Mouse (Mus musculus): ENCODE results near the gene Gm20388. TPM values are rescaled to one million over a fixed set of nuclear protein-coding genes. Genes with fewer than 3 reads are reported as not detected.
A peak's percentile ranks its signal among the peaks of the same experiment; 100 is the strongest.

Gene Gm20388
- polyA plus RNA-seq, 1 experiment from 2014 or later: not detected

- peaks cover 4% of the 10 kb centered on the region; the same call in 1 of the 2 replicates for H3K9me3 ChIP-seq (ENCODE audit: control insufficient read depth, low read length)
- no peak overlapping the region for H3K27ac ChIP-seq (ENCODE audit: low read depth, low read length)
- WGBS: 93% methylated on average over 2 of the region's 2 CpGs
- H3K9ac ChIP-seq (ENCODE audit: low read depth, low read length): no peak overlapping the region
- no peak overlapping the region for H3K4me2 ChIP-seq (replicated peaks; ENCODE audit: low read depth, low read length)
- H3K36me3 ChIP-seq (ENCODE audit: control insufficient read depth, insufficient read depth, low read length): no peaks in the 10 kb centered on the region
- H3K27me3 ChIP-seq (ENCODE audit: control insufficient read depth, insufficient read depth, low read length): no peaks in the 10 kb centered on the region
- H3K4me3 ChIP-seq (ENCODE audit: low read length): no peak overlapping the region
- no peak for ATAC-seq (ENCODE audit: low FRiP score, low TSS enrichment)
- peaks cover 9% of the 10 kb centered on the region for H3K4me1 ChIP-seq (ENCODE audit: control insufficient read depth, insufficient read depth, low read length)
These were observed 3222.3 kb downstream of the Gm20388 start for GRCm38 (mm10) chr8:123132953-123133352.

GRCm38 (mm10) chr8:123134149-123134713 lies 3223.6 kb downstream of the Gm20388 start:
- H3K9ac ChIP-seq (ENCODE audit: low read depth, low read length): no peak overlapping the region
- H3K9me3 ChIP-seq (ENCODE audit: control insufficient read depth, low read length): peaks cover 4% of the 10 kb centered on the region; the same call in 1 of the 2 replicates
- no peak overlapping the region for H3K4me3 ChIP-seq (ENCODE audit: low read length)
- H3K4me2 ChIP-seq (replicated peaks; ENCODE audit: low read depth, low read length): no peak overlapping the region
- H3K27ac ChIP-seq (ENCODE audit: low read depth, low read length): no peak overlapping the region
- 91% methylated on average over 11 of the region's 11 CpGs for WGBS
- no peak for ATAC-seq (ENCODE audit: low FRiP score, low TSS enrichment)
- no peaks in the 10 kb centered on the region for H3K36me3 ChIP-seq (ENCODE audit: control insufficient read depth, insufficient read depth, low read length)
- no peaks in the 10 kb centered on the region for H3K27me3 ChIP-seq (ENCODE audit: control insufficient read depth, insufficient read depth, low read length)
- H3K4me1 ChIP-seq (ENCODE audit: control insufficient read depth, insufficient read depth, low read length): peaks cover 15% of the 10 kb centered on the region

- 0 out of 2 replicates have a peak overlapping the region, but pooled peaks have one; percentile 24 for H3K27ac ChIP-seq (ENCODE audit: low read depth, low read length)
- no peak overlapping the region for H3K4me2 ChIP-seq (replicated peaks; ENCODE audit: low read depth, low read length)
- H3K4me3 ChIP-seq (ENCODE audit: low read length): no peak overlapping the region
- H3K27me3 ChIP-seq (ENCODE audit: control insufficient read depth, insufficient read depth, low read length): no peaks in the 10 kb centered on the region
- no peak overlapping the region for H3K9ac ChIP-seq (ENCODE audit: low read depth, low read length)
- 36% methylated on average over 7 of the region's 7 CpGs for WGBS
- H3K36me3 ChIP-seq (ENCODE audit: control insufficient read depth, insufficient read depth, low read length): no peaks in the 10 kb centered on the region
- peaks cover 4% of the 10 kb centered on the region; the same call in 1 of the 2 replicates for H3K9me3 ChIP-seq (ENCODE audit: control insufficient read depth, low read length)
- H3K4me1 ChIP-seq (ENCODE audit: control insufficient read depth, insufficient read depth, low read length): peaks cover 15% of the 10 kb centered on the region
- no peak for ATAC-seq (ENCODE audit: low FRiP score, low TSS enrichment)
These were observed 3224.8 kb downstream of the Gm20388 start for GRCm38 (mm10) chr8:123135406-123135805.

- no peak for ATAC-seq (ENCODE audit: low FRiP score, low TSS enrichment)
- WGBS: 58% methylated on average over 9 of the region's 9 CpGs
These were observed 3225.2 kb downstream of the Gm20388 start for GRCm38 (mm10) chr8:123135806-123136205.

GRCm38 (mm10) chr8:123136287-123136686 lies 3225.6 kb downstream of the Gm20388 start:
- no peak overlapping the region for H3K9ac ChIP-seq (ENCODE audit: low read depth, low read length)
- WGBS: 84% methylated on average over 9 of the region's 9 CpGs
- no peak for ATAC-seq (ENCODE audit: low FRiP score, low TSS enrichment)
- H3K4me1 ChIP-seq (ENCODE audit: control insufficient read depth, insufficient read depth, low read length): peaks cover 15% of the 10 kb centered on the region
- no peaks in the 10 kb centered on the region for H3K36me3 ChIP-seq (ENCODE audit: control insufficient read depth, insufficient read depth, low read length)
- no peaks in the 10 kb centered on the region for H3K27me3 ChIP-seq (ENCODE audit: control insufficient read depth, insufficient read depth, low read length)
- peaks cover 4% of the 10 kb centered on the region; the same call in 1 of the 2 replicates for H3K9me3 ChIP-seq (ENCODE audit: control insufficient read depth, low read length)
- no peak overlapping the region for H3K27ac ChIP-seq (ENCODE audit: low read depth, low read length)
- no peak overlapping the region for H3K4me2 ChIP-seq (replicated peaks; ENCODE audit: low read depth, low read length)
- H3K4me3 ChIP-seq (ENCODE audit: low read length): no peak overlapping the region

More at GRCm38 (mm10) chr8:123135806-123136205, 3225.2 kb downstream of the Gm20388 start:
- H3K4me1 ChIP-seq (ENCODE audit: control insufficient read depth, insufficient read depth, low read length): peaks cover 15% of the 10 kb centered on the region
- H3K4me3 ChIP-seq (ENCODE audit: low read length): no peak overlapping the region
- H3K4me2 ChIP-seq (replicated peaks; ENCODE audit: low read depth, low read length): no peak overlapping the region
- H3K9ac ChIP-seq (ENCODE audit: low read depth, low read length): no peak overlapping the region
- H3K27ac ChIP-seq (ENCODE audit: low read depth, low read length): 0 out of 2 replicates have a peak overlapping the region, but pooled peaks have one; percentile 24
- H3K36me3 ChIP-seq (ENCODE audit: control insufficient read depth, insufficient read depth, low read length): no peaks in the 10 kb centered on the region
- H3K27me3 ChIP-seq (ENCODE audit: control insufficient read depth, insufficient read depth, low read length): no peaks in the 10 kb centered on the region
- H3K9me3 ChIP-seq (ENCODE audit: control insufficient read depth, low read length): peaks cover 4% of the 10 kb centered on the region; the same call in 1 of the 2 replicates

GRCm38 (mm10) chr8:123137645-123138077 lies 3227.0 kb downstream of the Gm20388 start:
- Histone ChIP-seq H3K4me3 (ENCODE audit: low read length) (no peak overlapping the region), H3K27ac (ENCODE audit: low read depth, low read length) (peak overlapping the region; percentile 81), H3K36me3 (ENCODE audit: control insufficient read depth, insufficient read depth, low read length) (no peaks in the 10 kb centered on the region), H3K27me3 (ENCODE audit: control insufficient read depth, insufficient read depth, low read length) (no peaks in the 10 kb centered on the region), H3K4me2 (replicated peaks; ENCODE audit: low read depth, low read length) (no peak overlapping the region), H3K4me1 (ENCODE audit: control insufficient read depth, insufficient read depth, low read length) (peaks cover 19% of the 10 kb centered on the region), H3K9me3 (ENCODE audit: control insufficient read depth, low read length) (peaks cover 4% of the 10 kb centered on the region; the same call in 1 of the 2 replicates), H3K9ac (ENCODE audit: low read depth, low read length) (peak overlapping the region; percentile 2; the same call in 1 of the 2 replicates)
- peak; percentile 92 for ATAC-seq (ENCODE audit: low FRiP score, low TSS enrichment)
- WGBS: 5% methylated on average over 2 of the region's 2 CpGs

GRCm38 (mm10) chr8:123138741-123139140 lies 3228.1 kb downstream of the Gm20388 start:
- ATAC-seq (ENCODE audit: low FRiP score, low TSS enrichment): no peak
- Histone ChIP-seq H3K9ac (ENCODE audit: low read depth, low read length) (no peak overlapping the region), H3K4me3 (ENCODE audit: low read length) (no peak overlapping the region), H3K27me3 (ENCODE audit: control insufficient read depth, insufficient read depth, low read length) (no peaks in the 10 kb centered on the region), H3K4me2 (replicated peaks; ENCODE audit: low read depth, low read length) (no peak overlapping the region), H3K27ac (ENCODE audit: low read depth, low read length) (no peak overlapping the region), H3K36me3 (ENCODE audit: control insufficient read depth, insufficient read depth, low read length) (no peaks in the 10 kb centered on the region), H3K9me3 (ENCODE audit: control insufficient read depth, low read length) (no peaks in the 10 kb centered on the region), H3K4me1 (ENCODE audit: control insufficient read depth, insufficient read depth, low read length) (peaks cover 19% of the 10 kb centered on the region)
- WGBS: 42% methylated on average over 4 of the region's 4 CpGs

GRCm38 (mm10) chr8:123141741-123142462 lies 3231.3 kb downstream of the Gm20388 start:
- ATAC-seq (ENCODE audit: low FRiP score, low TSS enrichment): no peak
- Histone ChIP-seq H3K27ac (ENCODE audit: low read depth, low read length) (peak overlapping the region; percentile 55; the same call in 1 of the 2 replicates), H3K4me1 (ENCODE audit: control insufficient read depth, insufficient read depth, low read length) (peaks cover 19% of the 10 kb centered on the region), H3K9ac (ENCODE audit: low read depth, low read length) (no peak overlapping the region), H3K4me2 (replicated peaks; ENCODE audit: low read depth, low read length) (no peak overlapping the region), H3K4me3 (ENCODE audit: low read length) (no peak overlapping the region), H3K27me3 (ENCODE audit: control insufficient read depth, insufficient read depth, low read length) (no peaks in the 10 kb centered on the region), H3K36me3 (ENCODE audit: control insufficient read depth, insufficient read depth, low read length) (no peaks in the 10 kb centered on the region), H3K9me3 (ENCODE audit: control insufficient read depth, low read length) (no peaks in the 10 kb centered on the region)
- whole genome bisulfite sequencing: 79% methylated on average over 14 of the region's 14 CpGs

GRCm38 (mm10) chr8:123145279-123145678 lies 3234.6 kb downstream of the Gm20388 start:
- Histone ChIP-seq H3K4me3 (ENCODE audit: low read length) (no peak overlapping the region), H3K36me3 (ENCODE audit: control insufficient read depth, insufficient read depth, low read length) (no peaks in the 10 kb centered on the region), H3K4me1 (ENCODE audit: control insufficient read depth, insufficient read depth, low read length) (0 out of 2 replicates have a peak, but pooled peaks cover 5% of the 10 kb centered on the region), H3K4me2 (replicated peaks; ENCODE audit: low read depth, low read length) (no peak overlapping the region), H3K9ac (ENCODE audit: low read depth, low read length) (no peak overlapping the region), H3K9me3 (ENCODE audit: control insufficient read depth, low read length) (no peaks in the 10 kb centered on the region), H3K27ac (ENCODE audit: low read depth, low read length) (no peak overlapping the region), H3K27me3 (ENCODE audit: control insufficient read depth, insufficient read depth, low read length) (no peaks in the 10 kb centered on the region)
- no peak for ATAC-seq (ENCODE audit: low FRiP score, low TSS enrichment)
- 61% methylated on average over 6 of the region's 6 CpGs for WGBS
